Mouse (Mus musculus) embryo, embryonic 11 days (tissue): Measurements from ENCODE around the gene Gm45140.

Experiments used
- DNase-seq: peaks from one replicate; pipeline ENCODE4 v3.0.0-alpha.2; 2015

The Gm45140 gene

DNA sequence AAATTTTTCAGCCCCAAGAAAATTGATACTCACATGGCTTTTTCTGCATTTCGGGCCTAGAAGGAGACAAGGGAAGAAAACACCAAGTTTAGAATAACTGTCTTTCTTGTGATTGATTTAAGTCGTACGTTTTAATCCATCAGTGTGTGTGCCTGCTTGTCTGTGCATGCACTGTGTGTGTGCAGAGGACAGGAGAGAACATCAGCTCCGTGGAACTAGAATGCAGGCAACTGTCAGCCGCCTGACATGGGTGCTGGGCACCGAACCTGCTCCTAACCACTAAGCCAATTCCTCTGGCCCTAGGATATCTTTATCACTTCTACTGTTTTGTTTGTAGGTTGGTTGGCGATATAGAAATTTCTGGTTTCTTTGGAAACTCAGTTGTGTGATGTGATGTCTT lies at the start of gene Gm45140:
Gm45140 (minus strand) TSS at position 101 of the 400 bp plus-strand sequence.
- no peak for DNase-seq

DNA sequence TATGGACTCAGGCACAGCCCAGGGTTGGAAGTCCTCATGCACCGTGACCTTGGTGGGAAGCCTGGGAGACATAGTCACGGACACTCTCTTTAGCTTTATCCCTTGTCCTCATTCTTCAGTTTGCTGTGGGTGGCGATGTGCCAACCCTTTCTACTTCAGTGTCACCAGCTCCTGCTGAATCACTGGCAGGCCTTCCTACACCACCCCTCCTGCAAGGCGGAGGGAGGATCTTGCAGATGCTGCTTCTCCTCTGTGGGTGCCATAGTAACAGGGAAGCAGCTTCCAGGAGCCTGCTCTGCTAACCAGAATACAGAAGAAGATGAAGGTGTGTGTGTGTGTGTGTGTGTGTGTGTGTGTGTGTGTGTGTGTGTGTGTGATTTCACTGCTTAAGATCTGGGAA lies 47.2 kb upstream of the Gm45140 start:
- no peak for DNase-seq

DNA sequence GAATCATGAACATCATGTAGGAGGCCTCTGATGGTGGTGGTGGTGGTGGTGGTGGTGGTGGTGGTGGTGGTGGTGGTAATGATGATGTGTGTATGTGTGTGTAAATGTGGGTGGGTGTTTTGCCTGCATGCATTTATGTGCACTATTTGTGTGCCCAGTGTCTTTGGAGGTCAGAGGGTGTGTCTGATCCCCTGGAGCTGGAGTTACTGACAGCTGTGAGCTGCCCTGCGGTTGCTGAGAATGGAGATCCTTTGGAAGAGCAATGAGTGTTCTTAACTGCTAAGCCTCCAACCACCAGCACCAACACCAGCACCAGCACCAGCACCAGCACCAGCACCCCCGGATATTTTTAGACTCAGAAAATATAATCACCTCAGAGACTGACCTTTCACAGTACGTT lies 46.6 kb upstream of the Gm45140 start:
- DNase-seq, result no peak

DNA sequence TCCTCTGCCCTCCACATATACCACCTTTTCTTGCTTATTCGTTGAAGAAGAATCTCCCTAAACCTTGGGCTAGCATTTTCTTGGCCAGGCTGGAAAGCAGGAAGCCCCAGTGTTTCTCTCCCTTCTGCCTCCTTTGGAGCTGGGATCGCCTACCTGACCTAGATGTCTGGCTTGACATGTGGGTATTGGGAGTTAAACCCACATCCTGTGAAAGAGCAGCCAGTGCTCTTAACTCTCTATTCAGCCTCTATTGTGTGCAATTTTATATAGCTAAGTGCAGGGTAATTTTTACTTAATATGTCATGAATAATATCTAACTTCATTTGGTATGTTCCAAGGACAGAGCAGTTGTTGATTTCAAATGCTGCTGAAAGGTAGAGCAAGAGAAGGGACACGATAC lies 44.0 kb upstream of the Gm45140 start:
- DNase-seq, result no peak

DNA sequence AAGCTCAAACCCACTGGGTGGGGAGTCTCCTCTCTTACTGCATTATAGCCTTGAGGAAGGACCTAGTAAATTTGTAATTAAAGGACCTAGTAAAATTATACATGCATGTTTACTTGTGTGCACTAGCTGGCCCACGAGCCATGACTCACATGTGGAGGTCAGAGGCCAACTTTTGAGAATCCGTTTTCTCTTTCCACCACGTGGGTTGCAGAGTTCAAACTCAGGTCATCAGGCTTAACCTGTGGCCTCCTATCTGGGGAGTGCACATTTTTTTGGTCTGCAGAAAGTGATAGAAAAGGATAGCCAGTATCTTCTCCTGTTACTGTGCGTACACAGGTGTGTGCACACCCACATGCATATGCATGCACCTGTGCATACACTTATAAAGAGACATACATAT lies 43.4 kb upstream of the Gm45140 start:
- peak; percentile 10 for DNase-seq

DNA sequence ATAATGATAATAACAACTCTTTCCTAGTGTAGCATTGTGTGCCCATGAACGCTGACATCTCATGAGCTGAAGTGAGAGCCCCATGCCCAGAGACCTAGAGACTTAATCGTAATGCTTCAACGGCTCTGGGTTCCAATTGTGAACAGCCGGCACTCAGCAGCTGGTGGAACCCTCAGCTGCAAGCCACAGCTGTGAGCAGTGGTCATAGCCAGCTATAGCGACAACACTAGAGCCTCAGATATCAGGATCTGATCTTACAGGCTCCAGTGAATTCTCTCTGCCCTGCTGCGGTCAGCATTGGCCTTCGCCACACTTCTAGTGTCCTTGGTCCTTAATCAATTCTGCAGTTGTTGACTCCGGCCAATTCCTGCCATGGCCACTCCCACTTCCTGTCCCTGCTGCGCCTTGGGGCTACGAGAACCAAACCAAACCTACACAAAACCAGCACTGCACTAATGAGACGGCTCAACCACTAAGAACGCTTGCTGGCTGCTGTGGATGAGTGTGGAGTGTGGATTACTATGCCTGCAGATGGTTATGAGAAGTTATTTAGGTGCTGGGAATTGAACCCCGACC lies 40.6 kb upstream of the Gm45140 start:
- DNase-seq, result peak; percentile 25

DNA sequence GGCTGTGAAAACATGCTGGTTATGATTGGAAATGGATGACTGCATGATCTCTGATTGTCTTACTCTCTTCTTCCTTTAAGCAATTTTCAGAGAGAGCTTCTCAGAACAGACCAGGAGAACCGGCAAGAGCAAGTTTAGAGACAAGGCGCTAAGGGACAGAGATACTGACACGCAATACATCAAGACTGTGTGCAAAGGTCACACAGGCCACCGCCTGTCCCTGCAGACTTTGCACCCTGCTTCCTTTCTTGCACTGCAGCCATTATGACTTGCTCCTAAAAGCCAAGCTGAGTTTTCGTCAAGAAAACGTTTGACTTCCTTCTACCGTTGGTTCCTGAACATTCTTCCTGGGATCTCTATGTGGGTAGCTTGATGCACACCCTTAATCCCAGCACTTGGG lies 40.0 kb upstream of the Gm45140 start:
- DNase-seq, result no peak

DNA sequence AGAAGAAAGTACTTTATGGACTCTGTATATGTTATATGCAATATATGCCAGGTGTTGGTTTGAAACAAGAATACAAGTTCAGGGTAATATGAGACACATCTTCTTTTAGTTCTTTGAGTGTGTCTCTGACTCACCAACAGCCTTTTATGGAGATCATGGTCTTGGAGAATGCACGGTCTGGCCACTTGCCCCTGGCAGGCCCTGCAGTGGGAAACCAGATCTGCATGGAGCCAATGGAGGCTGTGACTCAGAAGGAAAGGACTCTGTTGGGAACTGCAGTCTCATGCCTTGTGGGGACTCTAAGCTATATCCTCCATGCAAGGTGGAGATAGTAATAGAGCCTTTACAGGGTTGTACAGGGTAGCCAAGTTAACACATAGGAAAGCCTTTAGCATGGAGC lies 39.5 kb upstream of the Gm45140 start:
- no peak for DNase-seq

DNA sequence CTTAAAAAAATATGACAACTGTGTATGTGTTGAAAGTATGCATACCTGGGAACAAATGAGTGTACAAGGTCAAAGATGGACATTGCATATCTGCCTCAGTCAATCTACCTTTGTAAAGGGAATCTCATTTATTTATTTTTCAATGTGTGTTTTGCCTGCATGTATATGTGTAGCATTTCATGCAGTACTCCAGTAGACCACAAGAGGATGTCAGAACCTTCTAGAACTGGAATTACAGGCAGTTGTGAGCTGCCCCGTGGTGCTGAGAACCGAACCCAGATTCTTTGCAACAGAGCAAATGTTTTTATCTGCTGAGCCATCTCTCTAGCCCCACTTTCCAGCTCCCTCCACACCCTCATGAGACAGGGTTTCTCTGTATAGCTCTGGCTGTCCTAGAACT lies 38.4 kb upstream of the Gm45140 start:
- no peak for DNase-seq

DNA sequence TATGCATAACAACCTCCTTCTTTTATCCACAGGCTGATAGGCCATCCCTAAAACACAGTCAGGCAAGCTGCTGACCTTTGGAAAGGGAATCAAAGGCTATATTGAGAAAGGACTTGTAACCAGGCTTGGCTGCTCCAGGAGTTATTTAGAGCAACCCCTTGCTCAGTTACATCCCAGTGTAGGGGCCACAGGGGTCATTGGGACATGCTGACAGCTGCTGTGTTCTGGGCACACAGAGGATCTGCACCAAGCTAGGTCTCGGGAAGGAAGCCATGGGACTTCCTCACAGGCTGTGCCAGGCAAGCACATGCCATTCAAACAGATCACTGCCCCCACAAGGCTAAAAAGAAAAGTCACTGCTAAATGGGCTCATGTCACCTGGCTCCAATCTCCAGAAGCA lies 37.5 kb upstream of the Gm45140 start:
- no peak for DNase-seq

DNA sequence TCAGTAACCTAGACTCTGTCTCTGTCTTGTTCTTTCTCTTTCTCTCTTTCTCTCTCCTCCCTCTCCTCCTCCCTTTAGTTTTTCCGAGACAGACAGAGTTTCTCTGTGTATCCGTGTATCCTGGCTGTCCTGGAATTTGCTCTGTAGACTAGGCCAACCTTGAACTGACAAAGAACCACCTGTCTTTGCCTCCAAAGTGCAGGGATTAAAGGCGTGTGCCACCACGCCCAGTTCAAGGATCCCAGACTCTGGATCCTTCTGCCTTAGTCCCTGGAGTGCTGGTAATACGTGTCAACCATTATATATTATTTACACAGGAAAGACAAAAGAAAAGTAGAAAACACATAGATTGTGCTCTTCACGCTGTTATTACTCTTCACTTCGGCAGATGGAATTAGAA lies 35.6 kb upstream of the Gm45140 start:
- no peak for DNase-seq

DNA sequence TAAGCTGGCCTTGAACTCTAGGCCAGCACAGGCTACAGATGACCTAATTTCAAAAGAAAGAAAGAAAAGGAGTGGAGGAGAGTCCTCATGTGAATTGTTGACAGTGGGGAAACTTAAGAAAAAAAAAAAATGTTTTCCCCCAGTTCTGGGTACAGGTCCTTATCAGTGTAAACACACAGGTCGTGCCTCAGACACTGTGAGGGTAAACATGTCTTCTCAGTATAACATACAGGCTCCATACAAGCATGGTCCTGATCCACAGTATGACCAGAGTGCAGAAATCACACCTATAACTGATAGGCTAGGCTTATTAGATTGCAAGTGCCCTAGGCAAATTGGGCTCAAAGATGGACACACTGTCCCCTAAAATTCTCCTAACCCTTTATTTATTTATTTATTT lies 34.8 kb upstream of the Gm45140 start:
- no peak for DNase-seq

DNA sequence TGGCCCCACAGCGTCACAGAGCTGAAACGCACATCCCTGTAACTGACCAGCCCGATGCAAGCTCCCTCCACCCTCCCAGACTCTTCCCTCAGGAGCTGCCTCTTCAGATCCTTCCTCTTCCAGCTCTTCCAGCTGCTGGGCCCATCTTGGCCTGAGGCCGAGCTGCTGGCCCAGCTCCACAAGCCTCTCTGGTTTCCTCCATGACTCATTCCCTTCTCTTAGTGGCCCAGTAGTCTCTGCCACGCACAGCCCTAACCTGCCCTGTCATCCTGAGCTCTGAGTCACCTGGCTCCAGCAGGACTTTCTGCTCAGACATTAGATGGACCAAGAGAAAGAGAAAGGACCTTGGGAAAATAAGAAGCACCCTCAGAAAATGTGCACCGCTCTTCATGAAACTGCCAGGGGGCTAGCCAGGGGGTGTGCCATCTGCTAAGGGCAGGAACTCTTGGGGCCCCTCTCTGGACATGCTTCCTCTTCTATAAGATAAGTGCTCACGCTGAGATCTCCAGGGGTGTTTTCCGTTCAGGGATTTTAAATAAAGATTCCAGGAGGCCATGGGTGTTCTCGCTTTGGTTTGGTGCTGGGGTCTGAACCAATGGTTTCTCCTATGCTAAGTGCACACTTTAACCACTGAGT lies 33.4 kb upstream of the Gm45140 start:
- no peak for DNase-seq

DNA sequence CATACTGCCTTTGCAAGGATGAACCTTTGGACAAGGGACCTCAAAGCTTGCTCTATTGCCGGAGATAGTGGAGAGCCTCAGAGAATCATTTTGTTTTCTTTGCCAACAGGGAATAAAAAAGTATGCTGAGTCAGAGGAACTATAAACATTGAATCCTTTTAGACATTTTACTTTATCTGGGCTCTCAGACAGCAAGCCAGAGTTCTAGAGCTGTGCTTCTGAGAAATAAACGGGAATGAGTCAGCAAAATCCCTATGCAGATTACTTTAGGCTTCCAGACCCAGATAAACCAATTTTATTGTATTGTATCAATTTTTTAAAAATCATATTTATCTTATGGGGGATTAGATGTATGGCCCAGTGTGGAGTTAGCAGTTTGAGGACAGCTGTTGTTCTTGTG lies 31.7 kb upstream of the Gm45140 start:
- no peak for DNase-seq

DNA sequence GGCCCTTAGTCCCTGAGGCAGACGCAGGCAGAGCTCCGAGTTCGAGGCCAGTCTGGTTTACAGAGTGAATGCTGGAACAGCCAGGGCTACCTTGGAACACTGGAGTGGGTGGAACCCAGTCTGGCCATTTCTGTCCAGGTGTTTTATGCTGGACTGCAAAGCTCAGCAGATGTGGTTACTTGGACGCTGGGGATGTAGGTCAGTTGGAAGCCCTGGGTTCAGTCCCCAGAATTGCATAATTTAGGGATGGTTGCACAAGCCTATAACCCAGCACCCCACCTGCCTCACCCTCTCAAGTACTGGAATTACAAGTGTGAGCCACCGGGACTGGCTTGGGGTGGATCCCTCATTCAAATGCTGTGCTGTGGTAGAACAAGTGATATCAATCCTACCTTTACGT lies 30.6 kb upstream of the Gm45140 start:
- no peak for DNase-seq

DNA sequence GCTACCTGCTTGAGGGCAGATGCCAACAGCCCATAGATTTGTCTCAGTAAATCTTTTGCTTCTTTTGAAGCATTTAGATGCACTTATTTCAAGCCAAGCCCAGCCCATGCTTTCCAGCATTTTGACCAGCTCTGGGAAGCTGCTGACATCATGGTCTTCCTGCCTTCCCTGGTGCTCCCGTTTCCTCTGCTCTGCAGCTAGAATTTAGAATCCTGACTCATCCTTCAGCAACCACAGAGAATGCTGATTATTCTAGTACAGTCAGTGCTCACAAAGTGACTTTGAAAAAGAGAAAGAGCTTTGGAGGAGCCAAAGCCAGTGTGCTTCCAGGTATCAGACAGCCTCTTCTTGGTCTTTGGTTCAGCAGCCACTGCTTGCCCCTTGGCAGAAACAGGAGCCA lies 21.5 kb upstream of the Gm45140 start:
- DNase-seq, result no peak

DNA sequence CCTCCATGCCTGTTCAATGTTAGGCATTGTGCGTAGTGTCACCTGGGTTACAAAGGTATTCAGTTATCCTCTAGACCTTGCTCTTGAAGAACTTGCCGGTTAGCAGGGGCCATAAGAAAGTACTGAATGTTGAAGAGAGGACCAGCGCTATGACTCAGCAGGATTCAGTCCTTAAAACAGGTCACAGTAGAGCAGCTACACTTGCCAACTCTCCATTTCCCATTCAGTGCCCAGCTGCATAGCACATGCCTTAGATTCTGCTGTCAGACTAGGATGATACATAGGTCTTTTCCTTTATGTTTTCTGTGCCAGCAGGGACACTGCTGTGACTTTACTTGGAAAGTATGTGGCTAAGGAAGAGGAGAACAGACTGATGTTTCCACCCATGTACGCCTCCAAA lies 17.9 kb upstream of the Gm45140 start:
- no peak for DNase-seq

DNA sequence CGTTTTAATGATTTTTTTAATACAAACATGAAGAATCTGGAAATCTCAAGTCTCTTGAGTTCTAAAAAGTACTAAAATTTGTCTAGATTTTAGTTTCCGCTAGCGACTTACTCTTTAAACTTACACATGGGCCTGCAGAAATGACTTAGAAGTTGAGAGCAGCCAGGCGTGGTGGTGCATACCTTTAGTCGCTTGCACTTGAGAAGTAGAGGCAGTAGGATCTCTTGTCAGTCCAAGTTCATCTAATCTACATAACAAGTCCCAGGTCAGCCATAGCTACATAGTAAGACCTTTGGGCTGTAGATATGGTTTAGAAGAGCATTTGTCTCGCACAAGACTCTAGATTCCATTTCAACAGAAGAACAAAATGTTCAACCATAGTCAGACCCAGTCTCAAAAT lies 16.3 kb upstream of the Gm45140 start:
- no peak for DNase-seq

DNA sequence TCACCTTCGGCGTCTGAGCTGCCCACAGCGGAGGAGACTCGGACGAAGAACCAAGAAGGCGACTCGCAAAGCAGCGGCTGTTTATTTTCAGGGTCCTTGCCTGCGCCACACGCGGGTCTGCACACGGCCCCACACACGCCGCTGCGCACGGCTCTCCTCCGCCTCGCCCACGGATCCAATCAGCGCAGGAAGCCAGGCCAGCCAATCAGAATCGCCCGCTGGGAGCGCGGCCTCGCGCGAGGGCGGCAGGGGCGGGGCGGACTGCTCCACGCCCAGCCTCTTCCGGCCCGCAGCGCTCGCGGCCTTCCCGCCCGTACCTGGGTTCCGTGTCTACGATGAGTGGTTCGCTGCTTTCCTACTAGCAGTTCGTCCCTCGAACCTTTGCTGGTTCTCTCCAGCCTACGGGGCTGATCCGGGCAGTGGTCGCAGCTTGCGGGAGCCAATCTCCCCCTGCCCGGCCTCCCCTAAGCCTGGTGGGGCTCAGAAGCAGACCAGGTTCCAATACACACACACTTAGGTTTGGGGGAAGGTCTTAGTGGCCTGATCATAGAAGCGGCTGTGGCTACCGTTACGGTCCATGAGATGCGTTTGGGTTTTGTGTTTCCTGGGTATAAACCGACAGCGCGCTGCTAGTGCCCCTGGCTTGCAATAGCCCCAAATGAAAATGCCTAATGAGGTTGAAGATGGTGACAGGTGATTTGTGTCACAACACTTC lies 15.5 kb upstream of the Gm45140 start, which contains the start of gene Cnbp:
Cnbp (minus strand) TSS at position 207 of the 715 bp plus-strand sequence.
- DNase-seq, result peak; percentile 98

DNA sequence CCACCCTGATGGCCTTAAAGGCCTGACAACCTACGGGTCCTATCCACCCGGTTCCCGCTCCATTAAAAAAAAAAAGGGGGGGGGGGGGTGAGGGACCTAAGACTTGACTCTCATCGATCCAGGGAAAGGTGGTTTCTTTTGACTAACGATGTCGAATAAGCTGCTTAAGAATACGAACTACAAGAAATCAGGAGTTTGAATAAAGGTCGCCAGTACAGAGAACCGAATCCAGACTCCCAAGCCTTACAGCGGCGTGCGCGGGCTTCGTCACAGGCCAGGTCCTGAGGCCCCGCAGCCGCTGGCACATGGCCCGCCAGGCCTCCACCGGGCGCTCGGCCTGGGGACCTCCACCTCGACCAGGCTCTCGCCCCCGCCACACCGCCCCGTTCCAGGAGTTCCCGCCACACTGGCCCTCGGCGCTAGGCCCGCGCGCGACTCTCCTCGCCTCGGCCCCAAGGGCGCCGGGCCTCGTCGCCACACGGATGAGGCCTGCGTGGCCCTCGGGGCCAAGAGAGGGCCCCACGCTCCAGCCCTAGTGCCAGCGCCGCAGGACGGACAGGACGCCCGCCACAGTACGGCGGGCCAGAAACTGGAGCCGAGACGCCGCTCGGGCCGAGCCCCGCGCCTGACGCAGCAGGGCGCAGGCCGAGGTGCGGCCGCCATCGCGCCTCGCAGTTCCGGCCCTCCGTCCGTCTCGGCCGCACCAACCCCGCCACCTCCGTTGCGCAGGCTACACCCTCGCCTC lies 14.7 kb upstream of the Gm45140 start:
- peak; percentile 61 for DNase-seq

DNA sequence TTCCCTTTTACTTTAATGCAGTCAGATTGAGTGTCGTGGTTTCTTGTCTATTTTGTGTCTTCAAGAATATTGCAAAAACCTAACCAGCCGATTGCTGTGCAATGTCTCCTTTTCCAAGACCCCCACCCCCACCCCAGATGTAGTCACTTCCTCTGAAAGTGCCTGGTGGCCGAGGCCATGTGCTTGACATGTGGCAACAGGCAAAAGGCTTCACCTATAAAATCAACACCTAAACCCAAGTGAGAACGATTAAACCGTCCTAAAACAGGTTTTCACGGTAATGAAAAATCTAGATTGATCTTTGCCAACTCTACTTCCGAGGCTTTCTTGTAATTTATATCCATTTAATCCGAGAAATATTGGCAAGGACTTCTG lies 14.2 kb upstream of the Gm45140 start:
- peak; percentile 66 for DNase-seq

DNA sequence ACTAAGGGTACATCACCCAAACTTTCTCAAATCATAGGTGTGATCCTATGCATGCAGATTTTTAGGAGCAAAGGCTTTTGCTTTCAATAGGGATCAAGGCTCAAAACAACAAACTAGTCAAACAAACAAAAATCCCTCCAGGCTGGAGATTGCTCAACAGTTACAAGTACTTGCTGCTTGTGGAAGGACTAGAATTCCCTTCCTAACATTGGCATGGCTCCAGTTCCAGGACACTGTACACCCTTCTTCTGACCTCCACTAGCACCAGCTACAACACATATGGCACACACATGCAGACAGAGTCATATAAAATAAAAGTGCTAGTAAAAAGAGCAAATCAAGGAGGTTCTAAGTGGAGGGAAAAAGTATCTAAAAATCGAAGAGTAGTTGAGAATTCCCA lies 11.2 kb upstream of the Gm45140 start:
- DNase-seq, result no peak

DNA sequence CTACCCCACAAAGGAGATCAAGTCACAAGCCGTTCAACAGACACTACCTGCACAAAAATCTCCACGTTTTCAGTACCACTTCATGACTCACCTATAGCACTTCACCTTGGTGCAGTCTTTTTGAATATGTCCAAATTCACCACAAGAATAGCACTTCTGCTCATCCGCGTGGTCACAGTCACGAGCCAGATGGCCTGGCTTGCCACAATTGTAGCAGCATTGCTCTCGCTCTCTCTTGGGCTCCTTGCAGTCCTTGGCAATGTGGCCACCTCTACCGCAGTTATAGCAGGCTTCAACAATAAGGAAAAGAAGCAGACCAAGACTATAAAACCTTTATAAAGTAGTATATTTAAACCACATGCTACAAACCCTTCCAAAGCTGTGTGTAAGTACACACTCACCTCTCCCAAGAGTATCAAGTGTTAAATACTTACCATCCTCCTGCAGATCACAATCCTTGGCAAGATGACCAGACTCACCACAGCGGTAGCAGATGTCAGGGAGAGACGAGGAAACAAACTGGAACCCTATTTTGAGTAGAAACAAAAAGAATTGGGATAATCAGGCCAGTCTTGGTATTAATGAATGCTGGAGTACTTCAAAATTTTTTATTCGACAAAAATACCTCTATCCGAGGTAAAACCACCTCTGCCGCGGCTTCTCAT lies 9.6 kb upstream of the Gm45140 start:
- DNase-seq, result no peak
